Comparison of ENCODE assay signal across 8 mouse cellular contexts in the genomic region with DNA sequence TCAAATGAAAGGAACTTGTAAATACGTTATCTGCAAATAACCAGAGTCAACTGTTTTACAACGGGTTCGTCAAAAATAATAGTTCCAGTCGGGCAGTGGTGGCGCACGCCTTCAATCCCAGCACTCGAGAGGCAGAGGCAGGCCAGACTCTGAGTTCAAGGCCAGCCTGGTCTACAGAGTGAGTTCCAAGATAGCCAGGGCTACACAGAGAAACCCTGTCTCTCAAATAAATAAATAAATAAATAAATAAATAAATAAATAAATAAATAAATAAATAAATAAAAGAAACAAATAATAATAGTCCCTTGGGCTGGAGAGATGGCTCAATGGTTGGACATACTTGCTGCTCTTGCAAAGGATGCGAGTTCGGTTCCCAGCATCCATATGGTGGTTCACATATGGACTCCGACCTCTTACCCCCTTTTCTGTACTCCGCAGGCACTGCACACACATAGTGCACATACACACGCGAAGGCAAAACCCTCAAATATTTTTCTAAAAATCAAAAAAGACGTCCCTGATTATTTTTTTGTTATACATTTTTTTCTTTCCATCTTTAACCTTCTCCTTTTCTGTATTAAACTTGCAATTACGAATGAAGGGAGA. TPM values are rescaled to one million over a fixed set of nuclear protein-coding genes. Genes with fewer than 3 reads are reported as not detected.
DNase-seq lines count a peak whose midpoint lies in the region; ATAC-seq and TF ChIP-seq lines count a peak whose summit lies in the region.

No protein-coding gene starts in this region.

- in situ Hi-C loops in ES-E14 (cut with MboI; ENCODE audit: low sequenced_read_pairs in 2 of 2, unreplicated experiment in 2 of 2), result no loop called here

- no peak for DNase-seq in heart, adult 9 months (ENCODE audit: low spot score in 2 of 2)
- DNase-seq in ES-E14 (ENCODE audit: low read depth, low spot score), result no peak
- DNase-seq in mesoderm, embryonic 11.5 days (ENCODE audit: low read depth, low spot score), result peak; percentile 23
- no peak for DNase-seq in left cerebral cortex, adult 11 months (ENCODE audit: low spot score)
- DNase-seq in right cerebral cortex, adult 18-20 months, result no peak
- no peak for DNase-seq in ovary, adult 18-20 months (ENCODE audit: low spot score)

- 55% methylated on average over 15 of the region's 15 CpGs for WGBS in heart, embryonic 14.5 days
- 40% methylated on average over 15 of the region's 15 CpGs for WGBS in forebrain, embryonic 15.5 days

- H3K4me2 ChIP-seq in heart, embryonic 14.5 days (ENCODE audit: low read length), result peak overlapping the region; percentile 93
- peak overlapping the region; percentile 55 for H3K4me2 ChIP-seq in forebrain, embryonic 15.5 days (replicated peaks)

- H3K9me3 ChIP-seq in heart, embryonic 14.5 days (ENCODE audit: control insufficient read depth, low read length), result no peaks in the 10 kb centered on the region
- H3K9me3 ChIP-seq in ES-E14 (ENCODE audit: control insufficient read depth, insufficient read depth, low read depth, low read length), result no peaks in the 10 kb centered on the region
- no peaks in the 10 kb centered on the region for H3K9me3 ChIP-seq in forebrain, embryonic 15.5 days

- ATAC-seq in heart, embryonic 14.5 days (ENCODE audit: insufficient number of reproducible peaks, insufficient read depth, low FRiP score, low read depth), result no peak
- ATAC-seq in forebrain, embryonic 15.5 days (replicated peaks), result 0 out of 2 replicates have a peak, but pooled peaks have one; percentile 31

- peaks cover 2 to 7% of the 10 kb centered on the region in 2 experiments; a peak in 1 of 4 replicates for H3K4me1 ChIP-seq in heart, embryonic 14.5 days (ENCODE audit: control insufficient read depth in 2 of 2, insufficient read depth in 2 of 2, low read length in 2 of 2)
- H3K4me1 ChIP-seq in ES-E14 (ENCODE audit: control insufficient read depth in 2 of 2, insufficient read depth in 2 of 2, low read length in 2 of 2, poor library complexity in 1 of 2), result peaks cover 0 to 4% of the 10 kb centered on the region in 2 experiments; a peak in 1 of 4 replicates
- peaks cover 38% of the 10 kb centered on the region for H3K4me1 ChIP-seq in forebrain, embryonic 15.5 days

- peak overlapping the region; percentile 81 for H3K9ac ChIP-seq in heart, embryonic 14.5 days (ENCODE audit: low read length)
- H3K9ac ChIP-seq in ES-E14 (ENCODE audit: insufficient read depth, low read depth, low read length, poor library complexity, severe bottlenecking), result peak overlapping the region; percentile 85; the same call in 1 of the 2 replicates
- peak overlapping the region; percentile 92 for H3K9ac ChIP-seq in forebrain, embryonic 15.5 days (replicated peaks)

- H3K4me3 ChIP-seq in heart, embryonic 14.5 days (ENCODE audit: control insufficient read depth in 1 of 2, insufficient read depth in 1 of 2, low read depth in 1 of 2, low read length in 2 of 2), result peak overlapping the region; percentile 74 to 84
- H3K4me3 ChIP-seq in ES-E14 (ENCODE audit: insufficient read depth in 1 of 2, low read depth in 1 of 2, low read length in 2 of 2, poor library complexity in 1 of 2, severe bottlenecking in 1 of 2), result peak overlapping the region; percentile 74
- peak overlapping the region; percentile 98 for H3K4me3 ChIP-seq in forebrain, embryonic 15.5 days

- peaks cover 14% of the 10 kb centered on the region for H3K36me3 ChIP-seq in heart, embryonic 14.5 days (ENCODE audit: control insufficient read depth, insufficient read depth, low read length)
- peaks cover 9% of the 10 kb centered on the region; the same call in 1 of the 2 replicates for H3K36me3 ChIP-seq in ES-E14 (ENCODE audit: control insufficient read depth, insufficient read depth, low read length, poor library complexity, severe bottlenecking)
- no peaks in the 10 kb centered on the region for H3K36me3 ChIP-seq in forebrain, embryonic 15.5 days

- H3K27ac ChIP-seq in heart, embryonic 14.5 days (replicated peaks in 1 of 2; ENCODE audit: control insufficient read depth in 1 of 2, insufficient read depth in 1 of 2, low read depth in 2 of 2, low read length in 2 of 2), result peak overlapping the region in 1 of 2 experiments; percentile 77; a peak in 1 of 4 replicates
- H3K27ac ChIP-seq in ES-E14 (ENCODE audit: insufficient read depth, low read depth, low read length, poor library complexity, severe bottlenecking), result no peak overlapping the region
- peak overlapping the region; percentile 93 for H3K27ac ChIP-seq in forebrain, embryonic 15.5 days (replicated peaks)

- H3K27me3 ChIP-seq in heart, embryonic 14.5 days (ENCODE audit: control insufficient read depth, insufficient read depth, low read length), result no peaks in the 10 kb centered on the region
- H3K27me3 ChIP-seq in forebrain, embryonic 15.5 days, result no peaks in the 10 kb centered on the region

TF ChIP-seq in ES-E14, 5 proteins besides CTCF, POLR2A, EP300 and RAD21:
- TF ChIP-seq ZNF384 (IDR thresholded peaks at IDR 0.05; ENCODE audit: low read depth, low read length) (no peak), CHD2 (IDR thresholded peaks at IDR 0.05; ENCODE audit: low read depth, low read length) (no peak)

RNA-seq across cellular contexts. Expression of gene Cep78, which starts 0.9 kb away (rescaled TPM):
- polyA plus RNA-seq in heart, embryonic 14.5 days (2014; fragmentation: Nextera tagmentation; extraction: Ambion mirVana), result 12.4 and 12.7 TPM in 2 replicates
- total RNA-seq in ES-E14 (2012; rRNA removed), result 19.5 and 20.5 TPM in 2 replicates
- 36.1 and 39.0 TPM in 2 replicates for polyA plus RNA-seq in forebrain, embryonic 15.5 days (2015; fragmentation: Nextera tagmentation; extraction: Ambion mirVana)

RNA-seq across cellular contexts. Expression of gene Psat1, which starts 36.7 kb away (rescaled TPM):
- 61.0 and 78.5 TPM in 2 replicates for polyA plus RNA-seq in heart, embryonic 14.5 days (2014; fragmentation: Nextera tagmentation; extraction: Ambion mirVana)
- 183 and 203 TPM in 2 replicates for total RNA-seq in ES-E14 (2012; rRNA removed)
- polyA plus RNA-seq in forebrain, embryonic 15.5 days (2015; fragmentation: Nextera tagmentation; extraction: Ambion mirVana), result 110 and 114 TPM in 2 replicates
